ENCODE assay signal across 17 mouse cellular contexts in genomic region chr2:117825088-117825487, GRCm38 (mm10).
"Had no signal": no experiment of that assay in that cellular context is flagged by ENCODE, and none has a peak within 500 bp of the region (broad histone marks: within the 10 kb centered on the region; RNA-seq: fewer than 3 reads in every experiment).

No protein-coding gene starts in this region.

- H3K27me3 ChIP-seq: liver, embryonic 13.5 days; midbrain, embryonic 12.5 days; midbrain, embryonic 15.5 days; neural tube, embryonic 12.5 days; neural tube, embryonic 15.5 days had no signal

- H3K9me3 ChIP-seq: liver, embryonic 13.5 days; midbrain, embryonic 12.5 days; midbrain, embryonic 15.5 days; neural tube, embryonic 12.5 days; neural tube, embryonic 15.5 days had no signal

- H3K4me1 ChIP-seq: liver, embryonic 13.5 days; midbrain, embryonic 12.5 days; midbrain, embryonic 15.5 days; neural tube, embryonic 12.5 days; neural tube, embryonic 15.5 days had no signal

- H3K4me3 ChIP-seq: left cerebral cortex, adult 2 months; liver, embryonic 13.5 days; midbrain, embryonic 12.5 days; midbrain, embryonic 15.5 days; neural tube, embryonic 12.5 days; neural tube, embryonic 15.5 days had no signal

- ATAC-seq: lung, postnatal 0 days; midbrain, embryonic 15.5 days had no signal

- H3K9ac ChIP-seq: liver, embryonic 13.5 days; midbrain, embryonic 12.5 days; midbrain, embryonic 15.5 days; neural tube, embryonic 12.5 days; neural tube, embryonic 15.5 days had no signal

- H3K36me3 ChIP-seq: liver, embryonic 13.5 days; midbrain, embryonic 12.5 days; midbrain, embryonic 15.5 days; neural tube, embryonic 12.5 days; neural tube, embryonic 15.5 days had no signal

- DNase-seq: kidney, postnatal 36 days; layer of hippocampus, postnatal 36 days; liver, embryonic 13.5 days; lung, adult 2 months; lung, postnatal 36 days; right cerebral cortex, adult 18-20 months; right cerebral cortex, postnatal 14 days; right cerebral cortex, postnatal 4 days; thymus, postnatal 36 days had no signal

- H3K4me2 ChIP-seq: liver, embryonic 13.5 days; midbrain, embryonic 12.5 days; midbrain, embryonic 15.5 days; neural tube, embryonic 12.5 days; neural tube, embryonic 15.5 days had no signal

- H3K27ac ChIP-seq: kidney, postnatal 0 days; left cerebral cortex, adult 2 months; liver, embryonic 13.5 days; midbrain, embryonic 12.5 days; midbrain, embryonic 15.5 days; neural tube, embryonic 12.5 days; neural tube, embryonic 15.5 days; stomach, postnatal 0 days had no signal
